Mouse (Mus musculus) small intestine, adult 2 months (tissue): ENCODE data around the gene Arid5b.
"Not testable (repeated sequence)": the region's sequence is repeated elsewhere in the genome, so short reads cannot be mapped to it uniquely, and the experiment has no call there.

Experiments used
- CTCF ChIP-seq: fragments of 200-500 bp; IDR thresholded peaks from 2 replicates; pipeline ENCODE4 v1.5.1; 2012; ENCODE audit warnings: low read depth, mild to moderate bottlenecking, control low read depth, inconsistent platforms, low read length, moderate library complexity, mixed read lengths; ENCODE audit not compliant: insufficient replicate concordance, insufficient read length; ENCODE audit errors: extremely low read depth
- POLR2A ChIP-seq: fragments of 200-500 bp; IDR thresholded peaks from 2 replicates; pipeline ENCODE4 v1.6.1; 2012; ENCODE audit warnings: low read depth, mild to moderate bottlenecking, control low read depth, inconsistent platforms, low read length, moderate library complexity

DNA sequence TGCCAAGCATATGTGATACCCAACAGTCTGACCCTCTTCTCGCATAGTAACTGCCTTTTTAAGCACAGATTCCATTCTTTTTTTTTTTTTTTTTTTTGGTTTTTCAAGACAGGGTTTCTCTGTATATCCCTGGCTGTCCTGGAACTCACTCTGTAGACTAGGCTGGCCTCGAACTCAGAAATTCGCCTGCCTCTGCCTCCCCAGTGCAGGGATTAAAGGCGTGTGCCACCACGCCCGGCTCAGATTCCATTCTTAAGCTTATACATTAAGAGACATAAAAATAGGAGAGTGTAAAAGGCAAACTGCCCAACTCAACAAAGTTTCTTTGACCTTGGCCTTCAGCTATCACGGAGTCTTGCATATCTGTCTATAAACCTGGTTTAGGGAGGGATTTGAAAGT is 178.7 kb downstream of the Arid5b start:
- TF ChIP-seq CTCF, POLR2A: not testable (repeated sequence)
